Mouse (Mus musculus) erythroblast, embryonic 14.5 days (primary cell): Measurements from ENCODE around the gene 1810046K07Rik. TPM values are rescaled to one million over a fixed set of nuclear protein-coding genes. Genes with fewer than 3 reads are reported as not detected.

Source experiments
- H3K27me3 ChIP-seq: 2 replicates; pipeline ENCODE4 v1.6.1; 2012; ENCODE audit warnings: inconsistent platforms; ENCODE audit not compliant: control insufficient read depth
- H3K36me3 ChIP-seq: 2 replicates; pipeline ENCODE4 v1.6.1; 2012; ENCODE audit warnings: mild to moderate bottlenecking, inconsistent platforms; ENCODE audit not compliant: control insufficient read depth
- H3K4me1 ChIP-seq: 2 replicates; pipeline ENCODE4 v1.6.1; 2012; ENCODE audit warnings: inconsistent platforms; ENCODE audit not compliant: control insufficient read depth
- H3K4me3 ChIP-seq: replicated peaks from 2 replicates; pipeline ENCODE3; 2012; ENCODE audit warnings: moderate library complexity, mild to moderate bottlenecking, inconsistent platforms
- H3K9me3 ChIP-seq: 2 replicates; pipeline ENCODE4 v1.6.1; 2012; ENCODE audit warnings: low read length, inconsistent platforms, mixed read lengths; ENCODE audit not compliant: control insufficient read depth
- GATA1 ChIP-seq: IDR thresholded peaks from 2 replicates; pipeline ENCODE4 v1.6.1; 2012; ENCODE audit warnings: low read length, inconsistent platforms, mixed read lengths
- TAL1 ChIP-seq: IDR thresholded peaks from 3 replicates; pipeline ENCODE4 v1.6.1; 2012; ENCODE audit warnings: low read length, inconsistent platforms, mixed read lengths
- polyA plus RNA-seq: library from polyadenylated mRNA; stranded (reverse); fragments of >175 nt; gene quantifications from 2 replicates; pipeline ENCODE4 v1.2.3, GENCODE M21; 2012

1810046K07Rik gene
- polyA plus RNA-seq, 1 experiment: 0.08 TPM

DNA sequence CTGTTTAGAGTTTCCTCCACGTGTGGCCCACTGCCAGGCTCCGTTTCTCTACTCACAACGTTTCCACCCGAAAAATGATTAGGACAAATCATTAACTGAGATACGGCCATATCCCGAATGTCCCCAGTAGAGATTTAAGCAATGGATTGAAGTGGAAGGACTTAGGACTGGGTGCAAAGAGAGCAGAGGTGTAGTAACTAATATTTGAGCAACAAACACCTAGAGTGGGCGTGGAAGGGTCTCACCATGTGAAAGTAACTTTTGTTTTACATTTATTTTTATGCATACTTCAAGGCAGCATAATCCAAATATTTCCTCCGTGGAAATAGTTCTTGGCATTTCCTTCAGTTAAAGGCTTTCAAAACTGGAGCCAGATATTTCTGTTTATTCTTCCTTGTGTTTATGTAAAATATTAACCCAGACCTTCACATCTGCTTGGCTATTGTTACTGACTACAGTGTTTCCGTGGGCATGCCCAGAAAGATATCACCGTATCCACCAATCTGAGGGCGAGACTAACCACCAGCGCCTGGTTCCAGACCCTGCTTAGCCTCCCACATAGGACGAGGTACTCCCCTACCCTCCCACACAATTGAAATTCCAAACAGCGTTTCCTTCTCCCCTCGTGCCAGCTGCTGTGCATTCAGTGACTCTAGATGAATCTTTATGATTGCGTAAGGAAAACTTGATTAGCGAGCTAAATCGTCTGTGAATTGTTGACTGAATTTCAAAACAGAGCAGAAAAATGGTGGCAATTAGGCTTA lies 16.0 kb downstream of the 1810046K07Rik start:
- TF ChIP-seq TAL1 (no peak), GATA1 (no peak)
- Histone ChIP-seq H3K9me3 (no peaks in the 10 kb centered on the region), H3K36me3 (no peaks in the 10 kb centered on the region), H3K4me1 (peaks cover 14% of the 10 kb centered on the region), H3K27me3 (no peaks in the 10 kb centered on the region), H3K4me3 (no peak overlapping the region)

DNA sequence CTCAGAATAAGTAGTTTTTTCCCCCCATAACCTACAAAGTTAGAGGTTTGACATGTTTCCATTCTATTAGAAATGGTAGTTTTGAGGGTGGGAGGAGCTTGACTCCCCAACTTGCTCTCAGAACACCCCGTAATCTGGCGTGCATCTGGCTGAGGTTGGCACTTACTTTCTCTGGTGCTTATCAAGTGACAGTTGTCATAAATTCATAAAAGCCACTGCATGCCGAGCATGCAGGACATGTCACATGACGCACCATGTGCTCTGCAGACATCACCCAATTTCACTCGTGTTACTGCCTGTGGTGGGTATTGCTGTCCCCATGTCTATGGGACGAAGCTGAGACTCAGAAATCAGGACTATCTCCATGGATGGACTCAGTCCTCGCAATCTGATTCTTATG lies 18.2 kb downstream of the 1810046K07Rik start:
- TF ChIP-seq TAL1 (no peak), GATA1 (no peak)
- Histone ChIP-seq H3K9me3 (no peaks in the 10 kb centered on the region), H3K27me3 (no peaks in the 10 kb centered on the region), H3K36me3 (no peaks in the 10 kb centered on the region), H3K4me1 (peaks cover 8% of the 10 kb centered on the region), H3K4me3 (no peak overlapping the region)

DNA sequence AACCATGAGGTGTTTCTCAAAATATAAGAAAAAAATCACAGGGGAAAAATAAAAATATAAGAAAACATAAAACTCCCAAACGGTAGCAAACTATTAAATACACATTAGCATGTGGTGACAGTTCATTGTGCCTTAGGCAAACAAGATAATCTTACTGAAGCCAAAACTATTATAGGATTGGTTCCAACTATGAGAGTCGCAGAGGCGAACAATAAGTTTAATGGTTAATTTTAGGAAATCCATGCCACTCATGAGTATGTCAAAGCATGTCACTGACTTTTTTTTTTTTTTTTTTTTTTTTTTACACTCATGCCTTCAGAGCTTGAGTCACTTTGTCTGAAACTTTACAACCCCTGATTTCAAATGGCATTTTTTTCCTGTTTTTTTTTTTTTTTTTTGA lies 22.4 kb downstream of the 1810046K07Rik start:
- Histone ChIP-seq H3K9me3 (no peaks in the 10 kb centered on the region), H3K36me3 (no peaks in the 10 kb centered on the region), H3K4me1 (0 out of 2 replicates have a peak, but pooled peaks cover 2% of the 10 kb centered on the region), H3K27me3 (no peaks in the 10 kb centered on the region), H3K4me3 (no peak overlapping the region)
- TF ChIP-seq GATA1 (no peak), TAL1 (no peak)

DNA sequence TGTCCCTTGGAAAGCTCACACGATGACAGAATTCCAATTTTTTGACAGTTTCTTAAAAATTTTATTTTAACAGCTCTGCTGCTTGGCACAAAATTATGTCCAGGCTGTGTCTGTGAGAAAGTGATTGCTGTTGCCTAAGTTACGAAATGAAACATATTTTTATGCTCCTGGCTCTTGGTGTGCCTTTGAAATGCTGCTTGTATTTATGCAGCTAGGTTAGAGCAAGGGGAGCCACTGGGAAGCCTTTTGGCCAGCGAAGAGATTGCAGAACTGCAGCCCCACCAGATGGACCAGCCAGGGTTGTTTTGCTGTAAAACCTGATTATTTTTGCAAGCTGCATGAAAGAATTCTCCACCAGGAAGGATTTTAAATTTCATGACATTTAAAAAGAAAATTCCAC lies 23.6 kb downstream of the 1810046K07Rik start:
- no peaks in the 10 kb centered on the region for H3K36me3 ChIP-seq
- no peak for TF ChIP-seq GATA1
- H3K27me3 ChIP-seq: no peaks in the 10 kb centered on the region
- H3K4me1 ChIP-seq: no peaks in the 10 kb centered on the region
- no peak overlapping the region for H3K4me3 ChIP-seq
- H3K9me3 ChIP-seq: no peaks in the 10 kb centered on the region

DNA sequence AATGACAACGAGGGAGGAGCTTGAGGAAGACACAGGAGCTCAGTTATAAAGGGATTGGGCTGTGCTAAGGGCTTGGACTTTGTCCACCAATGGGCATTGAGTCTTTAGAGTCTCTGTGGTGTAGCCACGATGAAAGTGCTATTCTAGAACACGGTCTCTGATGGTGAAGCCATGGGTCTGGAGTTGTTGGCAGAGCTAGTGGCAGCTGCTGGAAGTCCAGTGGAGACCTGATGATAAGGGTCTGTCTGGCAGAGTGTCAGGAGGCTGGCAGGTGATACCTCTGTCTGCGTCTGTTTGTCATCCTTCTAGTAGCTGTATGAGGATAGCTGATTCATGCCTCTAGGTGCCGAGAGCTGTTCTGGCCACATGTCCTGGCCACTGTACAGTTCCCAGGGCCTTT lies 24.7 kb downstream of the 1810046K07Rik start:
- no peaks in the 10 kb centered on the region for H3K9me3 ChIP-seq
- no peaks in the 10 kb centered on the region for H3K27me3 ChIP-seq
- no peaks in the 10 kb centered on the region for H3K36me3 ChIP-seq
- TF ChIP-seq GATA1: no peak
- no peak for TF ChIP-seq TAL1
- no peak overlapping the region for H3K4me3 ChIP-seq
- no peaks in the 10 kb centered on the region for H3K4me1 ChIP-seq

DNA sequence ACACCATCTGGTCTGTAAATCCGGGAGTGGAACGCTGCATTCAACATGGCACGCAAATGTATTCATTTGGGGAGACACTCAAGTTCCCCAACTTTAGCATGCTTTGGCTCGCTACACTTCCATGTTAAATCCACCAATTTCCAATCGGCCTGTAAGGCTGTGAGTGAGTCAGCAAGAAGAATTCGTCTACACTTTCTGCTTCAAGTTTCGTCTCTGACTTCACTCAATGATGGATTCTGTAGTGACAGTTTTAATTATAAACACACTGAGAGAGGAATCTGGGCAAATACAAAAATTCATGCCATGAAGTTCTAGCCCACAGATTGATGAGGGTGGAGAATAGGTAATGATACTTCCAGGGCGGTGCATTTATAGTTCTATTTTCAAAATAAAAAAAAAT lies 35.2 kb downstream of the 1810046K07Rik start:
- H3K4me1 ChIP-seq: no peaks in the 10 kb centered on the region
- TF ChIP-seq GATA1 (no peak), TAL1 (no peak)
- no peaks in the 10 kb centered on the region for H3K9me3 ChIP-seq
- no peak overlapping the region for H3K4me3 ChIP-seq
- no peaks in the 10 kb centered on the region for H3K36me3 ChIP-seq
- no peaks in the 10 kb centered on the region for H3K27me3 ChIP-seq

DNA sequence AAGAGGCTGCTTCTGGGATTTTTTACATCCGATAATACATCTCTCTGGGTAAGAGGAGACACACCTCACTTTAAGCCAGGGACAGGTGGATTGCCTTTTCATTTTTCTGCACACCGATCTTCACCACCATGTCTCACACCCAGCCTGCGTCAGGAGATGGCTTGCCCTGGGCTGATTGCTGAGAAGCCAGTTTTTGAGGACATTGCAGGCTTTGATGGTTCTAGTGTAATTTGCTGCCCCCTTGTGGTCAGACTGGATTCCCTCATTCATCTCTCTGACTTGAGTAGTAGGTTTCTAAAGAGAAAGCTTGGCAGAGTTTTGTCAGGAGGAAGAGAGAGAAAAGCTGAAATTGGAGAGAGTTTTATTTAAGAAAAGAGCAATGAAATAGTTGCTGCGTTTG lies 36.0 kb downstream of the 1810046K07Rik start:
- TF ChIP-seq TAL1: no peak
- TF ChIP-seq GATA1: no peak
- Histone ChIP-seq H3K9me3 (no peaks in the 10 kb centered on the region), H3K4me1 (no peaks in the 10 kb centered on the region), H3K4me3 (no peak overlapping the region), H3K36me3 (no peaks in the 10 kb centered on the region), H3K27me3 (no peaks in the 10 kb centered on the region)

DNA sequence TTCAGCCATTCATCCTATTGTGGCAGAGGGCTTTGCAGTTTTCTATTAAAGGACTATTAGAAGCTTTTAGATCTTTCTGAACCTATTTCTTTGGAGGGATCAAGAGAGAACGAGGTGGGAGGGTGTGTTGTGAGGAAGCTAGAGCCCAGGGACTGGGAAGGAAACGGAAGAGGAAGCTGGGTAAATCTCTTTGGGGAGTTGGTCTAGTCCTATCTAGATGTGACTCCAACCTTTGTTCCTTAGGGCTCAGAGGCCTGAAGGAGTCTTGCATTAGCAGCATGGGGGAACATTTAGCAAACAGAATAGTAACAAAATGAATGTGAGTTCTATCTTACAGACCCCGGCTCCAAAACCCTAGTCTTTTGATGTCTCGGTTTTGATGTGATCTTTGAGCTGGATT lies 37.7 kb downstream of the 1810046K07Rik start:
- Histone ChIP-seq H3K4me3 (no peak overlapping the region), H3K4me1 (no peaks in the 10 kb centered on the region), H3K27me3 (no peaks in the 10 kb centered on the region), H3K36me3 (no peaks in the 10 kb centered on the region), H3K9me3 (no peaks in the 10 kb centered on the region)
- TF ChIP-seq TAL1 (no peak), GATA1 (no peak)

DNA sequence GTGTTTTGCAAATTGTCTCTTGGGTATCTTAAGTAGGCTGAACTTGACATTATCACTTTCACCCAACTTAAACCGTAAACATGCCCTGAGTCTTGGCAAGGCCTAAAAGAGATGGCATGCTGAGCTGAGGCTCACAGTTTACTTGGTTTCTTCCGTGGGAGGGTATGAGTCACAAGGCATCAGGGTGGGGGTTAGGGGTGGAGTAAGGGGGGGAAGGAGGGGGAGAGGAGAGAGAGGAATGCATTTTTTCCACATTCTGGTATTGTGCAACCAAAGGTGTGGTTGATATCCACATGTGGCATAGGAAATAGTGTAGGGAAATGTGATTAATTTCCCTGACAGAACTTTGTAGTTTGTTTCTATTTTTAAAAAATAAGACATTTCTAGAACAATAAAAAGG lies 42.6 kb downstream of the 1810046K07Rik start:
- no peak for TF ChIP-seq GATA1
- TF ChIP-seq TAL1: no peak
- Histone ChIP-seq H3K4me1 (no peaks in the 10 kb centered on the region), H3K27me3 (peaks cover under 1% of the 10 kb centered on the region; the same call in 1 of the 2 replicates)

More for the DNA sequence above, 42.6 kb downstream of the 1810046K07Rik start:
- H3K9me3 ChIP-seq: no peaks in the 10 kb centered on the region
- no peaks in the 10 kb centered on the region for H3K36me3 ChIP-seq
- no peak overlapping the region for H3K4me3 ChIP-seq
